Mouse (Mus musculus) frontal cortex, postnatal 10 days (tissue): ENCODE results near the gene Atg7.

ENCODE experiments used
- DNase-seq, 2 experiments: peaks; one replicate each; pipeline ENCODE4 v3.0.0; 2022; ENCODE audit warnings: low spot score in 2 of 2, mixed read lengths in 1 of 2

The Atg7 gene

GRCm38 (mm10) chr6:114900194-114900593 is 257.3 kb downstream of the Atg7 start:
- DNase-seq: no peak

- no peak for DNase-seq
These were observed 258.5 kb downstream of the Atg7 start for GRCm38 (mm10) chr6:114901321-114901824.

- DNase-seq: no peak
These were observed 259.0 kb downstream of the Atg7 start for GRCm38 (mm10) chr6:114901921-114902320.

GRCm38 (mm10) chr6:114904233-114904632 is 261.3 kb downstream of the Atg7 start:
- no peak for DNase-seq

GRCm38 (mm10) chr6:114904818-114905217 is 261.9 kb downstream of the Atg7 start:
- no peak for DNase-seq

- DNase-seq: no peak
These were observed 262.5 kb downstream of the Atg7 start for GRCm38 (mm10) chr6:114905253-114906028.

GRCm38 (mm10) chr6:114906209-114906608 is 263.3 kb downstream of the Atg7 start:
- no peak for DNase-seq

- no peak for DNase-seq
These were observed 264.6 kb downstream of the Atg7 start for GRCm38 (mm10) chr6:114907459-114907858.

GRCm38 (mm10) chr6:114909801-114910200 is 266.9 kb downstream of the Atg7 start:
- no peak for DNase-seq
